Mouse (Mus musculus): Measurements from ENCODE around the gene Cym.

DNA sequence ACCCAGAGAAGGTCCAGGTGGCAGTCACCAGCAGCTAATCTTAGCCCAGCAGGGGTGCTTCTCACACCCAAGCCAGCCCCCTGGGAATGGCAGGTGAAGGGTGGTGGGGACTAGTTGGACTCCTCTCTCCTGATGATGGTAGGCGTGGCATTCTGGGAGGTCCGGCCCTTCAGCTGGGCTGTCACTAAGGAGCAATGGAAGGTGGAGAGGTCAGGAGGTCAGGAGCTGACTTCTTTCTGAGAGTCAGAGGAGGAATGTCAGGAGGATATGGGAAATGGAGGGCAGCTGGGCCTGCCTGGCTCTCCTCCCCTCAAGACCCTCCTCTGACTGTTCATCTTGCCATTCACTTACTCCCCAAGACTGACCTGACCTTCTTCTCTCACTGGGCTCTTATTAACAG, 16.5 kb upstream of the Cym start:
- TF ChIP-seq CTCF (IDR thresholded peaks at IDR 0.05; ENCODE audit: extremely low read depth, insufficient read depth, low read length): no peak
- no peak for TF ChIP-seq POLR2A (IDR thresholded peaks at IDR 0.05; ENCODE audit: extremely low read depth, insufficient read depth, low read length)
